Mouse (Mus musculus): Measurements from ENCODE around the gene Myrip. TPM values are rescaled to one million over a fixed set of nuclear protein-coding genes. Genes with fewer than 3 reads are reported as not detected.
"Not testable (repeated sequence)": the region's sequence is repeated elsewhere in the genome, so short reads cannot be mapped to it uniquely, and the experiment has no call there.

The Myrip gene
- total RNA-seq, 1 experiment from 2014 or later: not detected

DNA sequence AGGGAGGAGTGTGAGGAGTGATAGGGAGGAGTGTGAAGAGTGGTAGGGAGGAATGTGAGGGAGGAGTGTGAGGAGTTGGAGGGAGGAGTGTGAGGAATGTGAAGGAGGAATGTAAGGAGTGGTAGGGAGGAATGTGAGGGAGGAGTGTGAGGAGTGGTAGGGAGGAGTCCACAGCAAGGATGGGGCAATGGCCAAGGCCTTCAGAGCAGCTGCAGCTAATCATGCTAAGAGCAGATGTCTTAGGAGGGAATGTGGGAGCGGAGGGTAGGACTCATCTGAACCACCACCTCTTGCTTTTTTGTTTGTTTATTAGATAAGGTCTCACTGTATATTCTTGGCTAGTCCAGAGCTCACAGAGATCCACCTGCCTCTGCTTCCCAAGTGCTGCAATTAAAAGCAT lies 66.2 kb downstream of the Myrip start:
- ATAC-seq (replicated peaks; ENCODE audit: low read depth, poor library complexity, severe bottlenecking): no peak

- no peak for ATAC-seq (replicated peaks; ENCODE audit: low read depth, poor library complexity, severe bottlenecking)
These were observed 70.3 kb downstream of the Myrip start for GRCm38 (mm10) chr9:120371633-120372032.

GRCm38 (mm10) chr9:120372347-120372746 lies 71.0 kb downstream of the Myrip start:
- ATAC-seq (replicated peaks; ENCODE audit: low read depth, poor library complexity, severe bottlenecking): no peak

DNA sequence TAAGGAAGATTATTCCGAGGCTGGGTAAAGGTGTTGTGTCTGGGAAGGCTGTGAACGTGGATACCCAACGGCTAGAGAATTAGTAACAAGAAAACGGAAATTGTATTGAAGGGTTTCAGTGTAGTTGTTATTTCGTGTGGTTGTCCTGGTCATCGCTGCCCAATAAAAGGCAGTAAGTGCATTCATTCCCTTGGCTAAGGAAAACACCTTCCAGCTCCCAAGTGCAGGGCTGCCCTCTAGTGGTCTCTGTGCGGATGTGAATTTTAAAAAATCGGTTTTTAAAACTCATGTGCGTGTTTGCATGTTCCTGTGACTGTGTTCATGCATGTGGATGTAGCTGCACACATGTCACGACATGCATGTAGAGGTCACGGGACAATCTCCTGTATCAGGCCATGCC lies 76.4 kb downstream of the Myrip start:
- peak; percentile 63; the same call in 1 of the 2 replicates for ATAC-seq (replicated peaks; ENCODE audit: low read depth, poor library complexity, severe bottlenecking)

DNA sequence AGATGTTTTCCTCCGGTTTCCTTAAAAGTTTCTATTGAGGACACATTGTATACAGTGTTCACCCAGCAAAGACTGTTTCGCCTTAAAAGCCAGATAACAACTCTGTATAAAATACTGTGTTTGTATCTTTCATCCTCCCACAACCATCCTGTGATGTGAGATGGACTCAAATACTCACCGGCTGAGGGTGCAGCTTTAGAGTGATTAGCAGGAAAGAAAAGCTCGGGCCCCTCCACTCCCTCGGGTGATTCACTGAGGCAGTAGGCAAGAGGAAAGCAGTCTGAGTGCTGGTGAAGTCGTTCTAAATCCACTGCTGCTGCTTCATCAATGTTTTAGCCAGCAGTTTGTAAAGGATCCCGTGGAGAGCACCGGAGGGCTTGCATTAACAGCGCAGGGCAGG lies 93.9 kb downstream of the Myrip start:
- no peak for ATAC-seq (replicated peaks; ENCODE audit: low read depth, poor library complexity, severe bottlenecking)

GRCm38 (mm10) chr9:120396579-120397185 lies 95.4 kb downstream of the Myrip start:
- ATAC-seq (replicated peaks; ENCODE audit: low read depth, poor library complexity, severe bottlenecking): no peak

GRCm38 (mm10) chr9:120398289-120398688 lies 97.0 kb downstream of the Myrip start:
- ATAC-seq (replicated peaks; ENCODE audit: low read depth, poor library complexity, severe bottlenecking): no peak

- ATAC-seq (replicated peaks; ENCODE audit: low read depth, poor library complexity, severe bottlenecking): not testable (repeated sequence)
These were observed 98.2 kb downstream of the Myrip start for GRCm38 (mm10) chr9:120399537-120399936.

DNA sequence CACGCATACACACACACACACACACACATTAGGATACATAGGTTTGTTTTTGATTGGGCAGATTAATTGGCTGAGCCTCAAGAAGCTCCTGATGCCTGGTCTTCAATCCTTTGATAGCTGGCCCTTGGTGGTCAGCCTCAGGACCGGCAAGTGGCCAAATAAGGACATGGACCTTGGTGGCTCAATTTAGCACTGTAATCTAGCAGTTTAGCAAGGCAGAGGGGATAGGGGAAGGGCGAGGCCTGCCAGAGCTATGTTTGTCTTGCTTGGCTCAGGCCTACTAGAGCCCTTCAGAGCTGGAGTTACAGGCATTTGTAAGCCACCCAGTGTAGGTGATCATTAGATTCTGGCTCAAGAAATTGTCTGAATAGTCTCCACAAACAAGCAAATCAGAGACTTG lies 101.1 kb downstream of the Myrip start:
- ATAC-seq (replicated peaks; ENCODE audit: low read depth, poor library complexity, severe bottlenecking): no peak

GRCm38 (mm10) chr9:120403661-120404060 lies 102.3 kb downstream of the Myrip start:
- no peak for ATAC-seq (replicated peaks; ENCODE audit: low read depth, poor library complexity, severe bottlenecking)

- ATAC-seq (replicated peaks; ENCODE audit: low read depth, poor library complexity, severe bottlenecking): no peak
These were observed 108.4 kb downstream of the Myrip start for GRCm38 (mm10) chr9:120409663-120410181.

- peak; percentile 56; the same call in 1 of the 2 replicates for ATAC-seq (replicated peaks; ENCODE audit: low read depth, poor library complexity, severe bottlenecking)
These were observed 109.1 kb downstream of the Myrip start for GRCm38 (mm10) chr9:120410421-120410820.

GRCm38 (mm10) chr9:120415504-120415903 lies 114.2 kb downstream of the Myrip start:
- peak; percentile 91 for ATAC-seq (replicated peaks; ENCODE audit: low read depth, poor library complexity, severe bottlenecking)

GRCm38 (mm10) chr9:120416151-120416550 lies 114.8 kb downstream of the Myrip start:
- ATAC-seq (replicated peaks; ENCODE audit: low read depth, poor library complexity, severe bottlenecking): no peak

DNA sequence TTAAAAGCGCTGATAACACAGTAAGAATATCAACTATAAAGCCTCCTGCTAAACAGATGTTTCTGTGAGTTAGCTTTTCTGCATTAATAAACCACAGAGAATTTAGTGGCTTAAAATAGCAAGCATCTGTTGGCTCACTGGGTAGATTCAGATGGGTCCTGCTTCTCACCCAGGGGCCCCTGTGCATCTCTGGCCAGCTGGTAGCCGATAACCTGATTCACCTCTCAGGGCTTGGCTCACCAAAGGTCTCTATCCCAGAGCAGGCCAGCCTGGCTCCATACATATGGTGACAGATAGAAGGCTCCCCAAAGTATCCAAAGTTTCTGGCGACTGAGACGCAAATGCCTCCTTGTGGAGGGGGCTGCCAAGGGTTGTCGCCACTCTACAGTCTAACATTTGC lies 115.4 kb downstream of the Myrip start:
- no peak for ATAC-seq (replicated peaks; ENCODE audit: low read depth, poor library complexity, severe bottlenecking)

- no peak for ATAC-seq (replicated peaks; ENCODE audit: low read depth, poor library complexity, severe bottlenecking)
These were observed 117.3 kb downstream of the Myrip start for GRCm38 (mm10) chr9:120418582-120418981.

DNA sequence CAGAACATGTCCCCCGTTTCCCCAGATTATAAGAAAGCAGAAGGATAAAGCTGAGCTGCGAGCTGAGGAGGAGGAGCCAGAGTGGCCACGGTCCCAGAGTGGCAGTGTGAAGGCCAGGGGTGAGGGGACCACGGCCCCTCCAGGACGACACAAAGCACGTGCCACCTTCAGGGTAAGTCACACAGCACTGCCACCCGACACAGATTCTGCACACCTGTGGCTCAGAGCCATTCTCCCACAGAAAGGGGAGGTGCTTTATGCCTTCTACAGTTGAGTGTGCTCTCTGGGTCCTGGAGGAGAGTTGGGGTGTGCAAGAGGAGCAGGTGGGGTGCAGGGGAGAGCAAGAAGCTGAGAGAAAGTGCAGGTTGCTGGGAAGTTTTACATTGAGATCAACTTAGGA lies 123.3 kb downstream of the Myrip start:
- no peak for ATAC-seq (replicated peaks; ENCODE audit: low read depth, poor library complexity, severe bottlenecking)

- peak; percentile 44; the same call in 1 of the 2 replicates for ATAC-seq (replicated peaks; ENCODE audit: low read depth, poor library complexity, severe bottlenecking)
These were observed 124.5 kb downstream of the Myrip start for GRCm38 (mm10) chr9:120425768-120426167.

DNA sequence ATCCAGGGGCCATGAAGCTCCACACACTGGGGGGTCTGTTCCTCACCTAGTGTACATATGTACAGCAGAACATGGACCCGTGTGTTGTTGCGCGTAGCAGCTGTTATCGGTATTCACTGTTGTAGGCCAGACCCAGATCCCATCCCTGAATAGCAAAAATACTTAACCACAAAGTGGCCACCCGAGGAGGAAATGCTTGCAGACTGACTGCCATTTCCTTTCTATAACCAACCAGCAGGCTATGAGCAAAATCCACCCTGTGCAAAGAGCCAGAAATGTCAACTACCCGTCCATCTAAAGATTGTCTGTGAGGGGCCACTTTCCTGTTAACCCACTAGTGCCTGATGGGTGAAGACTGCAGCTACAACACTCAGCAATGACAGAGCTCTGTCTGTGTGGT lies 126.9 kb downstream of the Myrip start:
- peak; percentile 56 for ATAC-seq (replicated peaks; ENCODE audit: low read depth, poor library complexity, severe bottlenecking)

DNA sequence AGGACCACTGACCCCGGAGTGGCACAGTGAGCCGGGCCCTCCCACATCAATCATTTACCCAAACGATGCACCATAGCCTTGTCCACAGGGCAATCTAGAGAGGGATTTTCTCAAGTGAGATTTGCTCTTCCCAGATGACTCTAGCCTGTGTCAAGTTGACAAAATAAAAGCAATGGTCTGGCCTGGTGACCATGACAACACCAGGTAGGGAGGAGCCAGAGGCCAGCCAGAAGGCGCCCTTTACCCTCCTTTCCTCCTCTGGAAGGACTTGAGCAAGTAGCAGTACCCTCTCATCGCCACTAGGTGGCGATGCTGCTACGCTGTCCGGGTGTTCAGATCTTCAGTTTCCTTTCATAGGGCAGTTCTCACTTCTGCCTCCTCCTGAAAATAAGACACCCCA lies 132.4 kb downstream of the Myrip start:
- ATAC-seq (replicated peaks; ENCODE audit: low read depth, poor library complexity, severe bottlenecking): peak; percentile 86

GRCm38 (mm10) chr9:120435841-120436240 lies 134.5 kb downstream of the Myrip start:
- ATAC-seq (replicated peaks; ENCODE audit: low read depth, poor library complexity, severe bottlenecking): no peak

DNA sequence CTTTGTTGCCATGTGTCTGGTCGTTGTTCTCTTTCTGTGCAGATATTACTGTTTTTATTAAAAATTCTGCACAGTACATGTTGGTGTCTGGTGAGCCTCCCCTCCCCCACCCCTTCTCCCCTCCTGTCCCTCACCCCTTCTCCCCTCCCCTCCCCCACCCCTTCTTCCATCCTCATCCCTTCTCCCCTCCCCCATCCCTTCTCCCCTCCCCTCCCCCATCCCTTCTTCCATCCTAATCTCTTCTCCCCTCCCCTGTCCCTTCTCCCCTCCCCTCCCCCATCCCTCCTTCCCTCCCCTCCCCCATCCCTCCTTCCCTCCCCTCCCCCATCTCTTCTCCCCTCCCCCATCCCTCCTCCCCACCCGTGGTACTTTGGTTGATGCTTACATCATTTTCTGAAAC lies 135.5 kb downstream of the Myrip start:
- ATAC-seq (replicated peaks; ENCODE audit: low read depth, poor library complexity, severe bottlenecking): no peak

All from common myeloid progenitor, adult 5-6 weeks (primary cell).